In genomic region chr12:63220391-63220790, GRCm38 (mm10) we compare ENCODE assay signal across 22 mouse cellular contexts.
A peak's percentile ranks its signal among the peaks of the same experiment; 100 is the strongest.
DNase-seq lines count a peak whose midpoint lies in the region; ATAC-seq and TF ChIP-seq lines count a peak whose summit lies in the region.
"Had no signal": no experiment of that assay in that cellular context is flagged by ENCODE, and none has a peak within 500 bp of the region (broad histone marks: within the 10 kb centered on the region; RNA-seq: fewer than 3 reads in every experiment).

No protein-coding gene starts in this region.

- 0 out of 2 replicates have a peak, but pooled peaks have one; percentile 38 for ATAC-seq in midbrain, embryonic 12.5 days (ENCODE audit: low FRiP score, low read depth)
- no peak for ATAC-seq in midbrain, embryonic 13.5 days
- ATAC-seq: activated CD4-positive, CD25-positive, alpha-beta regulatory T cell, adult 4 months; forebrain, embryonic 16.5 days; hindbrain, postnatal 0 days; Patski had no signal

- no peak for TF ChIP-seq POLR2A in brain, embryonic 14.5 days (IDR thresholded peaks at IDR 0.05; ENCODE audit: borderline replicate concordance, extremely low read depth, insufficient read depth, insufficient read length, poor library complexity, severe bottlenecking)

- no peaks in the 10 kb centered on the region for H3K36me3 ChIP-seq in midbrain, embryonic 12.5 days
- H3K36me3 ChIP-seq in midbrain, embryonic 13.5 days: no peaks in the 10 kb centered on the region
- H3K36me3 ChIP-seq: embryonic facial prominence, embryonic 12.5 days; heart, embryonic 15.5 days; hindbrain, embryonic 13.5 days had no signal

- no peak overlapping the region for H3K4me2 ChIP-seq in midbrain, embryonic 12.5 days (replicated peaks)
- H3K4me2 ChIP-seq in midbrain, embryonic 13.5 days (replicated peaks): no peak overlapping the region
- H3K4me2 ChIP-seq: embryonic facial prominence, embryonic 12.5 days; heart, embryonic 11.5 days; heart, embryonic 15.5 days; hindbrain, embryonic 13.5 days had no signal

- H3K27ac ChIP-seq in midbrain, embryonic 12.5 days (replicated peaks): no peak overlapping the region
- H3K27ac ChIP-seq in midbrain, embryonic 13.5 days: no peak overlapping the region
- H3K27ac ChIP-seq: embryonic facial prominence, embryonic 12.5 days; heart, adult 2 months; heart, embryonic 15.5 days; hindbrain, embryonic 13.5 days; hindbrain, postnatal 0 days had no signal

- peak; percentile 5 for DNase-seq in right cerebral cortex, postnatal 4 days
- DNase-seq in right cerebral cortex, postnatal 25 days: no peak
- peak; percentile 17 for DNase-seq in brain, embryonic 14.5 days (ENCODE audit: low read depth)
- DNase-seq in adrenal gland, postnatal 10 days: no peak
- DNase-seq: adrenal gland, postnatal 25 days; B cell, adult 2 months; cerebellum, adult 11 months; cerebellum, adult 9-10 months; cerebellum, postnatal 25 days; gastrocnemius, postnatal 14 days; heart, adult 2 months; heart, postnatal 14 days had no signal

- no peaks in the 10 kb centered on the region for H3K27me3 ChIP-seq in midbrain, embryonic 12.5 days
- H3K27me3 ChIP-seq in midbrain, embryonic 13.5 days: no peaks in the 10 kb centered on the region
- H3K27me3 ChIP-seq: embryonic facial prominence, embryonic 12.5 days; heart, embryonic 15.5 days; hindbrain, embryonic 13.5 days; Patski had no signal

- H3K9me3 ChIP-seq in midbrain, embryonic 12.5 days: no peaks in the 10 kb centered on the region
- H3K9me3 ChIP-seq in midbrain, embryonic 13.5 days: no peaks in the 10 kb centered on the region
- H3K9me3 ChIP-seq: embryonic facial prominence, embryonic 12.5 days; heart, embryonic 15.5 days; hindbrain, embryonic 13.5 days had no signal

- H3K9ac ChIP-seq in midbrain, embryonic 12.5 days (replicated peaks): no peak overlapping the region
- no peak overlapping the region for H3K9ac ChIP-seq in midbrain, embryonic 13.5 days (replicated peaks)
- H3K9ac ChIP-seq: embryonic facial prominence, embryonic 12.5 days; heart, embryonic 15.5 days; hindbrain, embryonic 13.5 days had no signal

- 73% methylated on average over 5 of the region's 5 CpGs for WGBS in midbrain, embryonic 12.5 days
- WGBS in midbrain, embryonic 13.5 days: 62% methylated on average over 5 of the region's 5 CpGs

- H3K4me3 ChIP-seq in midbrain, embryonic 12.5 days: no peak overlapping the region
- H3K4me3 ChIP-seq in midbrain, embryonic 13.5 days (replicated peaks): no peak overlapping the region
- H3K4me3 ChIP-seq: embryonic facial prominence, embryonic 12.5 days; heart, adult 2 months; heart, embryonic 15.5 days; hindbrain, embryonic 13.5 days had no signal

- no peak for TF ChIP-seq CTCF in brain, embryonic 14.5 days (IDR thresholded peaks at IDR 0.05; ENCODE audit: borderline replicate concordance, extremely low read depth, insufficient read depth, insufficient read length)

- H3K4me1 ChIP-seq in midbrain, embryonic 12.5 days: no peaks in the 10 kb centered on the region
- H3K4me1 ChIP-seq in midbrain, embryonic 13.5 days (replicated peaks): no peaks in the 10 kb centered on the region
- H3K4me1 ChIP-seq: embryonic facial prominence, embryonic 12.5 days; heart, embryonic 15.5 days; hindbrain, embryonic 13.5 days had no signal

Comparison
In these comparisons a context has a peak if more than half of its experiments do, and no peak if none do; other contexts are left out.
1. DNase-seq: peak in right cerebral cortex, postnatal 4 days (single experiment) and brain, embryonic 14.5 days (single experiment); none in right cerebral cortex, postnatal 25 days (single experiment) and adrenal gland, postnatal 10 days (single experiment).